In the genomic region with DNA sequence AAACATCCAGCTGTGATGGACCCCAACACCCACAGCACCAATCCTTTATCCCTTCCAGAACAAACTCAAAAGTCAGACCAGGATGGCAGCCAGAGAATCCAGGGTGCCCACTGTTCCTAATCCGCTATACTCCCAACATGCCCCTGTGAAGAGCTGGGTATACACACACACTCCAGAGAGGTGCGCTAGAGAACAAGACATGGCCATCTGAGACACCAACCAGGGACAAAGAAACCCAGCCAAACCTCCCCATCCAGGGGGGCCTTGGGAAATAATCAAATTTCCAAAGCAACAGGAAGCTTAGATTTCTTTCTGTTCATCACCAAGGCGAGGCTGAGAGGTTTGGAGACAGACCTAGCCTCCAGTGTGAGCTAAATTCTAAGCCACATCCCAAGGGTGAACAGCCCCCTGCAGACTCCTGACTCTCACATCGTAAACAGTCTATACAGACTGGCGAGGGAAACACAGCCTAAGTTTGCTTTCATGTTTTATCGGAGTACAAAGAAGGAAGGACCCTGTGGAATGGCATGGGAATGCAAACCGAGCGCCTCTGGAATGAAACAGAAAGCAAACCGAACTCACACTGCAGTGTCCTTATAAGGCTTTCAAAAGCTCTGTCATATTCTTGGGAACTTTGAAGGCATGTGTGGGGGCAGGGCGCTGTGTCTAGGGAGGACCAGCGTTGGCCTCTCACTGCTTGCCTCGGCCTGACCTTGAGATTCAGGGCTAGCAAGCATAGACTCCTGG, we compare ENCODE assay signal across 8 mouse cellular contexts.
DNase-seq lines count a peak whose midpoint lies in the region; ATAC-seq and TF ChIP-seq lines count a peak whose summit lies in the region.

No protein-coding gene starts in this region.

- no peak for TF ChIP-seq CTCF in spleen, adult 2 months (IDR thresholded peaks at IDR 0.05; ENCODE audit: extremely low read depth, insufficient read depth, insufficient read length, insufficient replicate concordance)

- no peaks in the 10 kb centered on the region for H3K27me3 ChIP-seq in spleen, adult 2 months (ENCODE audit: control insufficient read depth, insufficient read depth, low read length)
- H3K27me3 ChIP-seq in kidney, embryonic 14.5 days (ENCODE audit: control insufficient read depth, insufficient read depth, low read length), result no peaks in the 10 kb centered on the region

- no peak overlapping the region for H3K4me3 ChIP-seq in spleen, adult 2 months (ENCODE audit: extremely low read depth, insufficient read depth, insufficient read length)
- H3K4me3 ChIP-seq in kidney, embryonic 14.5 days (ENCODE audit: low read length), result no peak overlapping the region

- no peak for TF ChIP-seq POLR2A in spleen, adult 2 months (IDR thresholded peaks at IDR 0.05; ENCODE audit: low read depth, low read length)

- ATAC-seq in kidney, embryonic 14.5 days (ENCODE audit: low FRiP score, low TSS enrichment), result peak; percentile 49; the same call in 1 of the 2 replicates

- no peaks in the 10 kb centered on the region for H3K4me1 ChIP-seq in spleen, adult 2 months (ENCODE audit: control insufficient read depth, insufficient read depth, insufficient read length)
- no peaks in the 10 kb centered on the region for H3K4me1 ChIP-seq in kidney, embryonic 14.5 days (ENCODE audit: control insufficient read depth, insufficient read depth, low read length)

- H3K9me3 ChIP-seq in kidney, embryonic 14.5 days (ENCODE audit: control insufficient read depth, low read length), result no peaks in the 10 kb centered on the region

- peak overlapping the region; percentile 64; the same call in 1 of the 2 replicates for H3K27ac ChIP-seq in spleen, adult 2 months (ENCODE audit: insufficient read depth, low read length)
- peak overlapping the region; percentile 56; the same call in 1 of the 2 replicates for H3K27ac ChIP-seq in kidney, embryonic 14.5 days (ENCODE audit: low read depth, low read length)

- H3K9ac ChIP-seq in kidney, embryonic 14.5 days (ENCODE audit: low read depth, low read length), result peak overlapping the region; percentile 32; the same call in 1 of the 2 replicates

- peak overlapping the region; percentile 17; the same call in 1 of the 2 replicates for H3K4me2 ChIP-seq in kidney, embryonic 14.5 days (replicated peaks; ENCODE audit: low read depth, low read length)

- no peaks in the 10 kb centered on the region for H3K36me3 ChIP-seq in spleen, adult 2 months (ENCODE audit: control insufficient read depth, insufficient read depth, low read length)
- no peaks in the 10 kb centered on the region for H3K36me3 ChIP-seq in kidney, embryonic 14.5 days (ENCODE audit: control insufficient read depth, insufficient read depth, low read length)

- no peak for DNase-seq in spleen, adult 2 months (ENCODE audit: low read depth in 1 of 2, low spot score in 2 of 2)
- DNase-seq in spleen, postnatal 4 days (ENCODE audit: low spot score in 2 of 2), result no peak
- peak; percentile 40 for DNase-seq in heart, adult 8-10 months (ENCODE audit: low spot score)
- peak; percentile 72 for DNase-seq in lung, postnatal 36 days
- DNase-seq in cerebellum, adult 18-20 months, result no peak
- no peak for DNase-seq in T-cell, adult 2 months (ENCODE audit: low spot score)
- no peak for DNase-seq in layer of hippocampus, adult 9-11 months

- WGBS in spleen, adult 2 months, result 49% methylated on average over 12 of the region's 12 CpGs
- WGBS in kidney, embryonic 14.5 days, result 33% methylated on average over 12 of the region's 12 CpGs

Comparison
In these comparisons a context has a peak if more than half of its experiments do, and no peak if none do; other contexts are left out.
1. DNase-seq: peak in heart, adult 8-10 months (single experiment) and lung, postnatal 36 days (single experiment); none in spleen, adult 2 months (0 of 2), spleen, postnatal 4 days (0 of 2), cerebellum, adult 18-20 months (0 of 2), T-cell, adult 2 months (single experiment) and layer of hippocampus, adult 9-11 months (single experiment).